Mouse (Mus musculus): ENCODE data around the gene Serpina12.

Serpina12 gene

GRCm38 (mm10) chr12:104003238-104003612 lies 41.0 kb downstream of the Serpina12 start:
- CTCF ChIA-PET, result no interaction called here

DNA sequence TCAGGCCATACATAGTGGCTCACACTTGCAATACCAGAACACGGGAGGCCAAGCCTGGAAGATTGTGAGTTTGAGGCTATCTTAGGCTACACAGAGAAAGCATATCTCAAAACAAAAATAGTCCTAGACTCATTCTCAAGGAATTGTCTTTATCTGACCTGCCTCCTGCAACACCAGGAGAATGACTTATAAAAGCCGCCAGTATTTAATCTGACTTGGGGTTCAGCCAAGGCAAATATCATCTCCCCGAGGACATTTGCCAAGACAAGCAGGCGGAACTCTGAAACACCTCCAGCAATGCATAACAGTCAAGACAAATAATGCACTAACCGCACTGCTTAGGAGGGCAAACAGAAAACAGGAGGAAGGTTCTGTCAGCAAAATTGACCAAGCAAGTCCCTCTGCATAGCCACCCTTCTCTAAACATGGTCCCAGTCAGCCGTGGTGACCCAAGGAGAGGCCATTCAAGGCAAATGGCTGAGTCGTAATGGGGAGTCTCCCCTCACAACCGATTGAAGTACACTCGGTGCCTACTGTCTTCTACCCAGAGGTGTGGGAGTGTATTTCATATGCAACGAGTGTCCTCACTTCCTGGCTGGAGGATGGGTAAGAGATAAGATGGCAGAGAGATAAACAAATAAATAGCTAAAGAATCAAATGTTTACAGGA lies 41.5 kb downstream of the Serpina12 start:
- CTCF ChIA-PET, result no interaction called here

DNA sequence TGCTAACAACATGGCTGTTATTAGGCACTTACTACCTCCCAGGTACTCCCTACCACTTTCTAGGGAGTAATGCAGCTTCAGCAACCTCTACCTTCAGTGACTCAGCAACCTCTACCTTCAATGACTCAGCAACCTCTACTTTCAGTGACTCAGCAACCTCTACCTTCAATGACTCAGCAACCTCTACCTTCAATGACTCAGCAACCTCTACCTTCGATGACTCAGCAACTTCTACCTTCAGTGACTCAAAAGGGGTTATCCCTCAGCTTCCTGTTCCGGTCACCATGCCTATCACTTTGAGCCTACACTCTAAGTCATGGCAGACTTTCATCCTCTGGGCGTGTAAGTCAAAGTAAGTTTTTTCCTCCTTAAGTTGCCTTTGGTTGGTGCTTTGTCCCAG lies 43.6 kb downstream of the Serpina12 start:
- CTCF ChIA-PET, result no interaction called here

DNA sequence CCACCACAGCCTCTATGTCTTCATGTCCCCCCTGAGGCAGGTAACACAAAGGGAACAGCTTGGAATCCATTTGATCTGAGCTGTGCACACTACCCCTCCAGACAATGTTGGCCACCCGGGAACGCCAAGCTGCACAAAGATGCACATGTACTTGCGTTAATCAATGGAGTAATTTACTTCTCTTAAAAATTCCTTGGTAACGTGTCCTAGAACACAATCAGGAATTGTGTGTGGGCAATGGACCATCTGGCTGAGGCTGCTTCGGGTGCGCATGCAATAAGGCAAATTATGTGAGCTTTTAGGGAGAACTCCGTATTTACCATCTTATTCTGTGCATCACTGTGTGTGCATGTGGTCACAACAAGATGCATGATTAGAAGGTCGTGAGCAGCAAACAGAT lies 44.6 kb downstream of the Serpina12 start:
- CTCF ChIA-PET, result no interaction called here

- CTCF ChIA-PET, result no interaction called here
Observed at GRCm38 (mm10) chr12:103996513-103996912, 47.7 kb downstream of the Serpina12 start.

GRCm38 (mm10) chr12:103995292-103996072 lies 48.8 kb downstream of the Serpina12 start:
- CTCF ChIA-PET, result interaction anchor here (0.7 to 1.3 kb wide), 3 partner anchors 58 to 423 kb away, joined by 8 to 32 read pairs (median 9); no protein-coding TSS in a partner anchor

GRCm38 (mm10) chr12:103992945-103993344 lies 51.3 kb downstream of the Serpina12 start:
- CTCF ChIA-PET, result no interaction called here

DNA sequence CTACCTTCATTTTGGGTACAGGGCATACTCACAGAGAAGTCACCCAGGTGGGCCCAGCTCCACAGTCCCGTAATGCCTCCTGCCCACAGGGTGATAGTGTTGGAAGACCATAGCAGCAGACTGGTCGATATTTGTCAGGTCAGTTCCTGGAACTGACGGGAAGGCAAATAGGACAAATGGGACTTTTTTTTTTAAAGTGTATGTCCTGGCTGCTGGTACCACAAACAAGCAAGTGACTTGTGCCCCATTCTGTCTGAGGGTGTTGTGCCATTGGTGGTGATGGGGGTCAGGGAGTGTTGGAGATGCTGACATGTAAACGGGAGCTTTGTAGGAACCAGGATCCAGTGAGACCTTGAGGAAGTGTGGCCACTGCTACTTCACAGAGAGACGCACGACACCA lies 54.4 kb downstream of the Serpina12 start, which contains the start of gene Serpina11:
Gene Serpina11 (minus strand): TSS at position 101 of the 400 bp plus-strand sequence.
- CTCF ChIA-PET, result no interaction called here

GRCm38 (mm10) chr12:103989514-103989767 lies 54.8 kb downstream of the Serpina12 start:
- CTCF ChIA-PET, result no interaction called here

GRCm38 (mm10) chr12:103988754-103989513 lies 55.3 kb downstream of the Serpina12 start:
- CTCF ChIA-PET, result no interaction called here

DNA sequence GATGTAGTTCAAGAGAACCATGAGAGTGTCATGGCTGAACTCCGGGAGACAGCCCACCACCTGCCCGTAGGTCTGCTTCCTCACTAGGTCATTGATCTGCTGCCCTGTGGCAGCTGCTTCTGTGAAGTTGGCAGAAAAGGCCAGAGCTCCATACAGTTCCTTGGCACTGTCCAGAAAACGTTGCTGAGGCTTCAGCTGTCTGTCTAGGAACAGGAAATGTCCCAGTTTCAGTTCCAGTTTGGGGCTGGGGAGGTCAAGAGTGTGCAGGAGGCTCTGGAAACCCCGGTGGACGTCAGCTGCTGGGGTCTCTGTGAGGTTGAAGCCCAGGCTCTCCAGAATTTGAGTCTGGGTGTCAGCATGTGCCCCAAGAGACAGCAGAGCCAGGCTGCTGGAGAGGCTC lies 58.4 kb downstream of the Serpina12 start:
- CTCF ChIA-PET, result interaction anchor here (0.7 kb wide), 1 partner anchor 84 kb away, joined by 6 read pairs; no protein-coding TSS in a partner anchor

GRCm38 (mm10) chr12:103984935-103985334 lies 59.3 kb downstream of the Serpina12 start:
- CTCF ChIA-PET, result interaction anchor here (0.7 kb wide), 1 partner anchor 70 kb away, joined by 4 read pairs; no protein-coding TSS in a partner anchor

DNA sequence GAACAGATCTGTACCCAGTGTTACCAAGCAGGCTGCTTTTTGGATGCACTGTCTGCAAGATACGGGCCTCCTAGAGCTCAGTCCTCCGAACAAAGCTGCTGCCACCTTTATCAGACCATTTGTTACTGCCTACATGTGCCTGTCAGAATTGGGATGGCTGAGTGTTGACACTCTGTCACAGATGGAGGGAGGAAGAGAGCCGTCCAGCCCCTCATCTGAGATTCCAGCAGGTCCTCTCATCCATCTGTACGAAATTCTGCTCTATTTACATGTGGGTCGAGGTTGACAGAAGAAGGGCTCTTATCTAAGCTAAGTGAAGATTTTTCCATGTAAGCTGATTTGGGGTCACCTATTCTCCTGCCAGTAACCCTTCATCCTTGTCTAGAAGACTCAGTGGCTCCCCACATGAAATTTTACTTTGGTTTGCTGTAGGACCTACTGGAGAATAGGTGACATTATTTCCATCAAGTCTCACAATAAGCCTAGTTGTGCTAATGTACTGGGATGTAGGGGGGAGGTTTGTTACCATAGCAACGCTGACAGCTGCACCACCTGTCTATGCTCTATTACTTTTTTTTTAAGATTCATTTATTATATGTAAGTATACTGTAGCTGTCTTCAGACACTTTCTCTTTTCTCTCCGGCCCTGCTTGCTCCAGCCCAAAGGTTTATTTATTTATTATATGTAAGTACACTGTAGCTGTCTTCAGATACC lies 62.4 kb downstream of the Serpina12 start:
- CTCF ChIA-PET, result interaction anchor here (0.5 kb wide), 1 partner anchor 86 kb away, joined by 33 read pairs; no protein-coding TSS in a partner anchor
